Mouse (Mus musculus) bone marrow macrophage, adult 2 months (primary cell): ENCODE results near the gene Sema4a.

Source experiments
- CTCF ChIP-seq: IDR thresholded peaks from 2 replicates; pipeline ENCODE4 v1.5.1; 2012; ENCODE audit warnings: low read depth, mild to moderate bottlenecking, low read length, moderate library complexity
- POLR2A ChIP-seq: IDR thresholded peaks from 2 replicates; pipeline ENCODE4 v1.6.1; 2012; ENCODE audit warnings: mild to moderate bottlenecking, low read depth, low read length, borderline replicate concordance

DNA sequence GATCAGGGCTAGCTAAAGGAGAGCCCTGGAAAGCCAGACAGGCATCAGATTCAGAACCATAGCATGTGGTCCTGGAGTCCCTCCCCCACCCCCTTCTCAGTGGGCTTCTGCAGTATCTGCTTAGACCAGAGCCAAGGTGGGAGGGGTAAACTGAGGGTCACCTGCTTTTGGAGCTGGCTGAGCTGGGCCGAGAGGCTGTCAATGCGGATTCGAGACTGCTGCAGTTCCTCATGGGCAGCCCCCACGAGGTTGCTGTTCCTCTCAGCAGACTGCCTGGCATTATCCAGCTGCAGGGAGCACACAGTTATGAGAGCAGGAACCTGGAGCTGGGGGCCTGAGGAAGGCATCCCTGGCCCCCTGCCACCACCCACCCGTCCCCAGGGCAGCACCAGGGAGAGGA lies 25.1 kb upstream of the Sema4a start:
- TF ChIP-seq CTCF (no peak), POLR2A (no peak)
